Mouse (Mus musculus): Measurements from ENCODE around the gene Rnls. TPM values are rescaled to one million over a fixed set of nuclear protein-coding genes. Genes with fewer than 3 reads are reported as not detected.
"Not testable (repeated sequence)": the region's sequence is repeated elsewhere in the genome, so short reads cannot be mapped to it uniquely, and the experiment has no call there.

Rnls gene
- 1.2 and 2.8 TPM in 2 replicates for total RNA-seq (2015)
- 1.8 and 3.5 TPM in 2 replicates for total RNA-seq (2017)

- peak; percentile 95 for ATAC-seq (ENCODE audit: poor library complexity, severe bottlenecking)
These were observed at the start of gene Rnls for GRCm38 (mm10) chr19:33391651-33392382. Gene Rnls, minus strand, starts transcription at chr19:33392295.

DNA sequence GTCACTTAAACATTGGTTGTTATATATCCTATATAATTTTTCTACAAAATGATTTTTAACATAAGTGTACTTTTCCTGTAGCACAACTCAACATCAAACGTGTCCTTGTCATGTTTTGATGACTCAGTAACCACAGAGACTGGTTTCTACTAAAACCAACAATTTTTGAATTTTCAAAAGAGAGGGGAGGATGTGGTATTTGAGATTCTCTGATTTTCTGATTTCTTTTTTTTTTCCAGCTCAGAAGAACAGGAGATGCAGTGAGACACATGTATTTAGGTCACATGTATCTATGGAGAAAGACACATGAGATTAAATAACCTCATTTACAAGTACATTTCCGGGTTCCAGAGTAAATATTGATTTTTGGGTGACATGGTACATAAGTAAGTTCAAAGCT is 37.4 kb upstream of the Rnls start:
- ATAC-seq (ENCODE audit: poor library complexity, severe bottlenecking) = no peak

DNA sequence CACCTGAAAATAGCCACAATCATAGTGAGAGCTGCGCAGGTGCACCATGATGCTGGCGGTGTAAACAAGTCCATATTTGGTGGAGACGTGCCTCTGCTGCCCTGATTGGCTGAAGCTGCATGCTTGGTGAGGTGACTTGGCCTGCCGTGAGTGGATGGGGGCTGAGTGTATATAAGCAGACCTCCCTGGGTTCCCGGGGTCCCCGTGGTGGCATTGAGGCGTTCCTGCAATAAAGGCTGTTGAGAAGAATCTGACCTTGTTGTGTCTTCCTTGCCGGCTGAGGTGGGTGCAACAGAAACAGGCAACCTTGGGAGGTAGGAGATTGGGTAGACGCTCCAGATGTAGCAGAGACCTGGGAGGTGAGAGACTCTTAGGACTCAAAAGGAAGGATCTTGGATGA is 27.3 kb upstream of the Rnls start:
- ATAC-seq (ENCODE audit: poor library complexity, severe bottlenecking) = not testable (repeated sequence)

- no peak for ATAC-seq (ENCODE audit: poor library complexity, severe bottlenecking)
These were observed 11.3 kb downstream of the Rnls start for GRCm38 (mm10) chr19:33380825-33381224.

- peak; percentile 51; the same call in 1 of the 2 replicates for ATAC-seq (ENCODE audit: poor library complexity, severe bottlenecking)
These were observed 11.7 kb downstream of the Rnls start for GRCm38 (mm10) chr19:33380386-33380785.

GRCm38 (mm10) chr19:33368808-33369207 is 23.3 kb downstream of the Rnls start:
- no peak for ATAC-seq (ENCODE audit: poor library complexity, severe bottlenecking)

GRCm38 (mm10) chr19:33366661-33367060 is 25.4 kb downstream of the Rnls start:
- peak; percentile 96 for ATAC-seq (ENCODE audit: poor library complexity, severe bottlenecking)

DNA sequence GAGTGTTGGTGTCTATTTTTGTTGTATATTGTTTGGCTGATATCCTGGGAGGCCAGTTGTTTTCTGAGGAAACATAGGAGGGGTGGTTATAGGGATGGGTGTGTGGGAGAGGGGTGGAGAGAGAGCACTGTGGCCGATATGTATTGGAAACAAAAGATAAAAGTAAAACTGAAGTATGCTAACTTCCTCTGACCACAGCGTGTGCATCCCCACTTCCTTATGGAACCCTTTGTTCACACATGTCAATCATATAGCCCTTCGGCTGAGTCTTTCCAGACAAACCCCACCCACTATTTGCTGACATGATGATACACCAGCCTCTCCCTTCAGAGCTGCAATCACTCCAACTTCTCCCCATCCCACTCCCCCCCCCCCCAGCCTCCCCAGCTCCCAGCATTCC is 35.1 kb downstream of the Rnls start:
- ATAC-seq (ENCODE audit: poor library complexity, severe bottlenecking) = no peak

GRCm38 (mm10) chr19:33340119-33340518 is 52.0 kb downstream of the Rnls start:
- ATAC-seq (ENCODE audit: poor library complexity, severe bottlenecking) = no peak

DNA sequence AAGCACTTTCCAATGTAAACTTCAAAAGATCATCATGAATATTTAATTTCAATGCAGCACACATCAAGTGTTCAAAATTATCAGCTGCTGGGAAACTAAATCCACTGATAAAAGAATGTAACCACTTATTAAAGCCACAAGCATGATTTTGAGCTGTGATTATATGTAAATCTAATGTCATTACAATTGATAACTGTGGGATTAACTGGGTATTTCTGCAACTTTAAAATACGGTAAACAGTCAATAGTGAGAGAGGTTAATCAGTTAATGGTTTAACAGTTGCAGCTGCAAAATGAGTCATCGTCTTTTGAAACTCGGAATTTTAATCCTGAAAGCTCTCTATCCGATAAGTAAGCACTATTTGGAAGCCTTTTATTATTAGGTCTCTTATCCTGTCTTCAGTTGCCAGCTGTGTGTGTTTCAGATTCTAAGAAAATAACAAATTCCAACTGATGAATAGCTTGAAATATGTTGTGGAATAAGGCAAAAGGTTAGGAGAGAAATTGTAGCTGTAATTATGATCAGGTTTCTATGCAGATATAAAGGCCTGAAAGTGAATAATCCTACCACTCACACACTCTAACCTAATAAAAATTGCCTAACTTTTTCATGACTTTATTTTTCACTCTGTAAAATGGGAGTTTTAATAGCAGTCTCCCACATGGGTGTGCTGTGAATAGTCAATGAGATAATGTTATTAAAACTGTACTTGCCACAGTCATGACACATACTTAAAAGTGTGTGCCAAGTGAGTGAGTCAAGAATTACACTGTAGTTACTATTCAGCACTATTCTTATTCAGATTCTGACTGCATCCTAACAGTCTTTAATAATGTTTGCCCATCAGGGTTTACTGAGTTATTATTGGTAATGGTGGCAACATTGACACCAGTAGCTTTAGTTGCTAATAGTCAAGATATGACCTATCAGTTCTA is 65.1 kb downstream of the Rnls start:
- ATAC-seq (ENCODE audit: poor library complexity, severe bottlenecking) = no peak

- ATAC-seq (ENCODE audit: poor library complexity, severe bottlenecking) = no peak
These were observed 73.3 kb downstream of the Rnls start for GRCm38 (mm10) chr19:33318785-33319184.

GRCm38 (mm10) chr19:33317130-33317529 is 75.0 kb downstream of the Rnls start:
- ATAC-seq (ENCODE audit: poor library complexity, severe bottlenecking) = no peak

- no peak for ATAC-seq (ENCODE audit: poor library complexity, severe bottlenecking)
These were observed 92.3 kb downstream of the Rnls start for GRCm38 (mm10) chr19:33299726-33300292.

DNA sequence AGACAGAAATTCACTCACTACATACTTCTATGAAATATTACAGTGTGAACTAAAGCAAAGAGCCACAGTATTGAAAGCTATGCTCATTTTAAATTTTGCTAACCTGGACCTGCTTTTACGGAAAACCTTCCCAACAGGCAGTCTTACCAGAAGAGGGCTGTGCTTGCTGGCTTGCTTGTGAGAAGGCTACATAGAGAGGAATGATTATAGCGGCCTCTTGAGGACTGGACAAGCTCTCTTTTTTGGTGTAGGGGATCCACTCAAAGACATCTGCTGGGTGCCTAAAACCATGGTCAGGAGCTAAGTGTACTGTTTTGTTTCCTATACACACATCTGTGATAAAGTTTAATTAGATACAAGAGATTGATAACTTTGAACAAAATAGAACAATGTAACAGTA is 95.8 kb downstream of the Rnls start:
- no peak for ATAC-seq (ENCODE audit: poor library complexity, severe bottlenecking)

DNA sequence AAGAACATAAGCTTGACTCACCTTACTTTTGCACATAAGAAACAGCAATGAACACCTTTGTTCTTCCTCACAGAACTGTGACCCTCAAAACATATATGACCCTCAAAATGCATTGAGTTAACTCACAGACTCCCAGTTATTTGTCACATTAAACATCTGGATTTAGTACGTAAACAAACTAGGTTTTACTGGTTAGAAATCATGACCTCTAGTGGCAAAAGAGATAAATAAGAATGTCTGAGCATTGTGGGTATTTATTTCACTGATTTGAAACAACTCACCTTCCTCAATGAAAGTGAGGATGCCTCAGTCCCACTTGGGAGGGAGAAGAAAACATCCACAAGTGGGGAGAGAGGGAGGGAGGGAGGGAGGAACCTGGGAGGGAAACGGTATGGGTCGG is 109.1 kb downstream of the Rnls start:
- no peak for ATAC-seq (ENCODE audit: poor library complexity, severe bottlenecking)

GRCm38 (mm10) chr19:33276421-33276820 is 115.7 kb downstream of the Rnls start:
- ATAC-seq (ENCODE audit: poor library complexity, severe bottlenecking) = no peak

GRCm38 (mm10) chr19:33273676-33274075 is 118.4 kb downstream of the Rnls start:
- ATAC-seq (ENCODE audit: poor library complexity, severe bottlenecking) = no peak

DNA sequence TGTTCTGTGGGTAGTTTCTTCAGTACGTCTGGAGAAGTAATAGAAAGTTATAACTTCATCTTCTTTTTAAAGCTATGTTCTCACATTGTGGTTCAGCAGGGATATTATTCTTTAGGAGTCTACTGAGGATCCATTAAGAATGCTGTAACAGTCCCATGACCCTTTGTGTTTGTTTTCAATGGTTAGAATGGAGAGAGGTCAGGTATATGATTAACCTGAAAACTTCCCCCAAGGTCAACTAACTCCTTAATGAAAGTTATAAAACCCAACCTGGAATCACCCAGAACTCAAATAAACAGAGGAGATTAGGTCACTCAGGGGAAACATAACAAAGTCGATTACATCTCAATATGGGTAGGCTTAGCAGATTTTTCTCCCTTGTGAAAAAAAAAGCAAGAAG is 120.5 kb downstream of the Rnls start:
- no peak for ATAC-seq (ENCODE audit: poor library complexity, severe bottlenecking)

DNA sequence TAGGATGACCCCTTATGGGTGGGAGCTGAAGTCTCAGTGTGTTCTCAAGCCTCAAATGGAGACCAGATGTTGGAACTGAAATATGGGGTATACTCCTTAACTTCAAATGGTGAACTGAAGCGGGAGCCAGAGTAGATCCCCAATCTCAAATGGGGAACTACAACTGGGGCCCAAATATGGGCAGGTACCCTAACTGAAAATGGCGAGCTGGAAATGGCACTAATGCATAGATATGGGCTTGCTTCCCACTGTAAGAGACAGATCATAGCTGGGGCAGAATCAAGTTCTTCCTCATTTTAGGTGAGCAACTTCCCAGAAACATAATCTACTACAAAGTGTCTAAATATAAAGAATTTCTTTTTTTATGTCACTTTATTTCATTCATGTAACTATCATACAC is 121.9 kb downstream of the Rnls start:
- no peak for ATAC-seq (ENCODE audit: poor library complexity, severe bottlenecking)

DNA sequence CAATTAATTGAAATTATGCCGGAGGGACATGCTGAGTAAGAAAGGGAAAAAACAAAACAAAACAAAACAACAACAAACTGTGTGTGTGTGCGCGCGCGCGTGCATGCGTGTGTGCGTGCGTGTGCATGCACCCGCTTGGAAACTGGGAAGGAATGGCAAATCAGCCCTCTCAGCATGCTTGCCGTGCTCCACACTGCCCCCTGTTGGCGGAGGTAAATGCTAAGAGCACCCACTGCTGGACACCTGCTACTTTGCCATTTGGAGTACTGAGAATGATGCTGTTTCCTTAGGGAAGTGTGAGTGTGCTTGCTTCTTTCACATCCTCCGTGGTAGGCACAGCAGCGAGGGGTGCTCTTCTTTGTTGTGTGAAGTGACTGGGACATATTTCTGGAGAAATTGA is 124.1 kb downstream of the Rnls start:
- peak; percentile 69 for ATAC-seq (ENCODE audit: poor library complexity, severe bottlenecking)

DNA sequence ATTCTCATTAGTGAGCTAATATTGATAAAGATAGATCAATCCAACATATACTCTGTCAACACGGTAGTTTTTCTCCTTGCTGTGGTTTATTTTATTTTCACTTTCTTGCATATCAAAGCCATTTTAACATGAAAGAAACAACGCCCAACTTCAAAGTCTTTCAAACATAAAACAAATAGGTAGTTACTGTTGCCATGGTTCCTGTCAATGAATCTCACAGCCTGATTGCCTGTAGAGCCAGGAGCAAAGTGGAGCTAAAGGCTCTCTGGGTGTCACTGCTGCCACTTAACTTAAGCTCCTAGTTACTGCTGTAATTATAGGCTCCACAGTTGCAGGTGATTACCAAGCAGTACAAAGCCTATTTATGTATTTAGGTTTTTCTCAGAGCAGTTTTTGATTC is 126.8 kb downstream of the Rnls start:
- ATAC-seq (ENCODE audit: poor library complexity, severe bottlenecking) = no peak
